Mouse (Mus musculus) hindbrain, embryonic 15.5 days (tissue): Measurements from ENCODE around the gene Gfpt2. TPM values are rescaled to one million over a fixed set of nuclear protein-coding genes. Genes with fewer than 3 reads are reported as not detected.

Source experiments
- ATAC-seq: fragments of 200-750 bp; cut with Nextera tagmentation; 2 replicates; pipeline ENCODE4 v1.8.0; 2017; ENCODE audit warnings: low read depth, moderate number of reproducible peaks, moderate TSS enrichment; ENCODE audit not compliant: low FRiP score
- H3K27ac ChIP-seq: fragments of 300-500 bp; sonication (generic); replicated peaks from 2 replicates; pipeline ENCODE4 v1.5.1; 2015; ENCODE audit warnings: mild to moderate bottlenecking, inconsistent platforms
- H3K27me3 ChIP-seq: fragments of 300-500 bp; sonication (generic); 2 replicates; pipeline ENCODE4 v1.6.1; 2015; ENCODE audit warnings: control low read depth, inconsistent platforms
- H3K36me3 ChIP-seq: fragments of 300-500 bp; sonication (generic); 2 replicates; pipeline ENCODE4 v1.6.1; 2015; ENCODE audit warnings: control low read depth, inconsistent platforms
- H3K4me1 ChIP-seq: fragments of 300-500 bp; sonication (generic); replicated peaks from 2 replicates; pipeline ENCODE4 v1.6.1; 2015; ENCODE audit warnings: control low read depth, inconsistent platforms
- H3K4me2 ChIP-seq: fragments of 300-500 bp; sonication (generic); 2 replicates; pipeline ENCODE4 v1.6.1; 2015; ENCODE audit warnings: moderate library complexity, mild to moderate bottlenecking, inconsistent platforms
- H3K4me3 ChIP-seq: fragments of 300-500 bp; sonication (generic); 2 replicates; pipeline ENCODE4 v1.5.1; 2015; ENCODE audit warnings: mild to moderate bottlenecking, inconsistent platforms
- H3K9ac ChIP-seq: fragments of 300-500 bp; sonication (generic); 2 replicates; pipeline ENCODE4 v1.6.1; 2015; ENCODE audit warnings: inconsistent platforms
- H3K9me3 ChIP-seq: fragments of 300-500 bp; sonication (generic); 2 replicates; pipeline ENCODE4 v1.6.1; 2016; ENCODE audit warnings: control low read depth, inconsistent platforms
- WGBS: fragments of 180-500 bp; shearing (Covaris S2); methylation state at CpG from one replicate; pipeline ENCODE4 v1.1.7; 2015; 5-methylcytosine and 5-hydroxymethylcytosine counted together
- polyA plus RNA-seq: library from polyadenylated mRNA; unstranded; fragments of >200 nt; fragmentation: Nextera tagmentation; extraction: Ambion mirVana; gene quantifications from 2 replicates; pipeline ENCODE4 v1.2.1, GENCODE M21; 2015

Gene Gfpt2
- polyA plus RNA-seq, 1 experiment from 2014 or later, result 6.8 TPM

- no peak for ATAC-seq
- Histone ChIP-seq H3K27me3 (no peaks in the 10 kb centered on the region), H3K4me2 (no peak overlapping the region), H3K9me3 (no peaks in the 10 kb centered on the region), H3K36me3 (peaks cover 23% of the 10 kb centered on the region), H3K4me3 (no peak overlapping the region), H3K27ac (no peak overlapping the region), H3K9ac (no peak overlapping the region), H3K4me1 (no peaks in the 10 kb centered on the region)
- WGBS, result 81% methylated on average over 7 of the region's 7 CpGs
Measured at GRCm38 (mm10) chr11:49829176-49829745, 35.3 kb downstream of the Gfpt2 start.

- Histone ChIP-seq H3K4me3 (no peak overlapping the region), H3K4me2 (no peak overlapping the region), H3K36me3 (peaks cover 33% of the 10 kb centered on the region), H3K27ac (no peak overlapping the region), H3K27me3 (no peaks in the 10 kb centered on the region), H3K4me1 (no peaks in the 10 kb centered on the region), H3K9ac (no peak overlapping the region), H3K9me3 (no peaks in the 10 kb centered on the region)
- no peak for ATAC-seq
- WGBS, result 80% methylated on average over 12 of the region's 12 CpGs
Measured at GRCm38 (mm10) chr11:49831980-49832379, 38.0 kb downstream of the Gfpt2 start.

GRCm38 (mm10) chr11:49832962-49833361 lies 39.0 kb downstream of the Gfpt2 start:
- no peak overlapping the region for H3K4me2 ChIP-seq
- H3K27ac ChIP-seq, result no peak overlapping the region
- no peak for ATAC-seq
- 92% methylated on average over 5 of the region's 5 CpGs for WGBS
- no peak overlapping the region for H3K4me3 ChIP-seq
- H3K27me3 ChIP-seq, result no peaks in the 10 kb centered on the region
- H3K36me3 ChIP-seq, result peaks cover 33% of the 10 kb centered on the region
- no peak overlapping the region for H3K9ac ChIP-seq
- no peaks in the 10 kb centered on the region for H3K9me3 ChIP-seq
- H3K4me1 ChIP-seq, result no peaks in the 10 kb centered on the region

- no peak overlapping the region for H3K27ac ChIP-seq
- H3K27me3 ChIP-seq, result no peaks in the 10 kb centered on the region
- no peak overlapping the region for H3K4me3 ChIP-seq
- H3K9me3 ChIP-seq, result no peaks in the 10 kb centered on the region
- H3K4me2 ChIP-seq, result no peak overlapping the region
- H3K36me3 ChIP-seq, result peaks cover 33% of the 10 kb centered on the region
- ATAC-seq, result no peak
- 95% methylated on average over 6 of the region's 6 CpGs for WGBS
- H3K4me1 ChIP-seq, result no peaks in the 10 kb centered on the region
- H3K9ac ChIP-seq, result no peak overlapping the region
Measured at GRCm38 (mm10) chr11:49834248-49834647, 40.3 kb downstream of the Gfpt2 start.

GRCm38 (mm10) chr11:49835257-49835956 lies 41.4 kb downstream of the Gfpt2 start:
- WGBS, result 97% methylated on average over 11 of the region's 11 CpGs
- Histone ChIP-seq H3K4me1 (no peaks in the 10 kb centered on the region), H3K27ac (no peak overlapping the region), H3K27me3 (no peaks in the 10 kb centered on the region), H3K36me3 (peaks cover 33% of the 10 kb centered on the region), H3K4me3 (no peak overlapping the region), H3K4me2 (no peak overlapping the region), H3K9ac (no peak overlapping the region), H3K9me3 (no peaks in the 10 kb centered on the region)
- no peak for ATAC-seq

- H3K9ac ChIP-seq, result no peak overlapping the region
- ATAC-seq, result no peak
- WGBS, result 40% methylated on average over 13 of the region's 13 CpGs
- no peaks in the 10 kb centered on the region for H3K4me1 ChIP-seq
- H3K36me3 ChIP-seq, result peaks cover 24% of the 10 kb centered on the region
- no peaks in the 10 kb centered on the region for H3K9me3 ChIP-seq
- H3K4me3 ChIP-seq, result no peak overlapping the region
- H3K4me2 ChIP-seq, result no peak overlapping the region
- H3K27me3 ChIP-seq, result no peaks in the 10 kb centered on the region
- H3K27ac ChIP-seq, result no peak overlapping the region
Measured at GRCm38 (mm10) chr11:49837717-49838407, 43.9 kb downstream of the Gfpt2 start.

GRCm38 (mm10) chr11:49840666-49841065 lies 46.7 kb downstream of the Gfpt2 start:
- 69% methylated on average over 1 of the region's 1 CpGs for WGBS
- H3K27ac ChIP-seq, result no peak overlapping the region
- H3K4me3 ChIP-seq, result no peak overlapping the region
- H3K9me3 ChIP-seq, result no peaks in the 10 kb centered on the region
- no peak for ATAC-seq
- H3K27me3 ChIP-seq, result no peaks in the 10 kb centered on the region
- no peak overlapping the region for H3K9ac ChIP-seq
- H3K4me1 ChIP-seq, result peaks cover 3% of the 10 kb centered on the region
- 0 out of 2 replicates have a peak, but pooled peaks cover under 1% of the 10 kb centered on the region for H3K36me3 ChIP-seq
- no peak overlapping the region for H3K4me2 ChIP-seq

- Histone ChIP-seq H3K27me3 (no peaks in the 10 kb centered on the region), H3K9me3 (no peaks in the 10 kb centered on the region), H3K9ac (no peak overlapping the region), H3K4me1 (peaks cover 7% of the 10 kb centered on the region), H3K4me3 (no peak overlapping the region), H3K4me2 (no peak overlapping the region), H3K27ac (no peak overlapping the region), H3K36me3 (no peaks in the 10 kb centered on the region)
- WGBS, result 97% methylated on average over 1 of the region's 1 CpGs
- no peak for ATAC-seq
Measured at GRCm38 (mm10) chr11:49841886-49842285, 47.9 kb downstream of the Gfpt2 start.

- Histone ChIP-seq H3K27me3 (no peaks in the 10 kb centered on the region), H3K9ac (no peak overlapping the region), H3K36me3 (no peaks in the 10 kb centered on the region), H3K4me3 (no peak overlapping the region), H3K27ac (no peak overlapping the region), H3K4me2 (no peak overlapping the region), H3K4me1 (peaks cover 12% of the 10 kb centered on the region), H3K9me3 (no peaks in the 10 kb centered on the region)
- ATAC-seq, result no peak
- 74% methylated on average over 3 of the region's 3 CpGs for WGBS
Measured at GRCm38 (mm10) chr11:49842718-49843117, 48.7 kb downstream of the Gfpt2 start.

- Histone ChIP-seq H3K9me3 (no peaks in the 10 kb centered on the region), H3K4me2 (no peak overlapping the region), H3K27me3 (no peaks in the 10 kb centered on the region), H3K9ac (no peak overlapping the region), H3K36me3 (no peaks in the 10 kb centered on the region), H3K4me1 (peaks cover 24% of the 10 kb centered on the region), H3K27ac (no peak overlapping the region), H3K4me3 (no peak overlapping the region)
- no peak for ATAC-seq
- 92% methylated on average over 10 of the region's 10 CpGs for WGBS
Measured at GRCm38 (mm10) chr11:49844311-49844710, 50.3 kb downstream of the Gfpt2 start.

GRCm38 (mm10) chr11:49844969-49845368 lies 51.0 kb downstream of the Gfpt2 start:
- peaks cover 24% of the 10 kb centered on the region for H3K4me1 ChIP-seq
- H3K9me3 ChIP-seq, result no peaks in the 10 kb centered on the region
- H3K36me3 ChIP-seq, result 0 out of 2 replicates have a peak, but pooled peaks cover 3% of the 10 kb centered on the region
- no peak overlapping the region for H3K9ac ChIP-seq
- peak overlapping the region; percentile 78; the same call in 1 of the 2 replicates for H3K4me2 ChIP-seq
- 58% methylated on average over 3 of the region's 3 CpGs for WGBS
- H3K4me3 ChIP-seq, result no peak overlapping the region
- no peak overlapping the region for H3K27ac ChIP-seq
- no peaks in the 10 kb centered on the region for H3K27me3 ChIP-seq
- no peak for ATAC-seq

GRCm38 (mm10) chr11:49845958-49846357 lies 52.0 kb downstream of the Gfpt2 start:
- H3K27ac ChIP-seq, result peak overlapping the region; percentile 87
- H3K27me3 ChIP-seq, result no peaks in the 10 kb centered on the region
- no peaks in the 10 kb centered on the region for H3K9me3 ChIP-seq
- ATAC-seq, result peak; percentile 9; the same call in 1 of the 2 replicates
- peak overlapping the region; percentile 87 for H3K4me3 ChIP-seq
- WGBS, result 35% methylated on average over 11 of the region's 11 CpGs
- peaks cover 13% of the 10 kb centered on the region; the same call in 1 of the 2 replicates for H3K36me3 ChIP-seq
- peak overlapping the region; percentile 78 for H3K4me2 ChIP-seq
- H3K9ac ChIP-seq, result peak overlapping the region; percentile 42
- peaks cover 24% of the 10 kb centered on the region for H3K4me1 ChIP-seq
